Mouse (Mus musculus): ENCODE measurements around the gene Ino80b. TPM values are rescaled to one million over a fixed set of nuclear protein-coding genes. Genes with fewer than 3 reads are reported as not detected.

Gene Ino80b
- polyA plus RNA-seq, 1 experiment from 2014 or later: 13.3 TPM

GRCm38 (mm10) chr6:83141636-83142035 lies 16.4 kb upstream of the Ino80b start:
- Histone ChIP-seq H3K4me3 (ENCODE audit: low read depth, low read length) (peak overlapping the region; percentile 28; the same call in 1 of the 2 replicates), H3K9ac (peak overlapping the region; percentile 55), H3K9me3 (ENCODE audit: low read depth, low read length) (no peaks in the 10 kb centered on the region), H3K36me3 (ENCODE audit: insufficient read depth) (peaks cover 18% of the 10 kb centered on the region; the same call in 1 of the 2 replicates), H3K27ac (ENCODE audit: low read depth) (peak overlapping the region; percentile 58; the same call in 1 of the 2 replicates), H3K4me2 (peak overlapping the region; percentile 63), H3K4me1 (ENCODE audit: insufficient read depth) (peaks cover 14% of the 10 kb centered on the region), H3K27me3 (ENCODE audit: insufficient read depth, low read length) (no peaks in the 10 kb centered on the region)
- TF ChIP-seq CTCF (IDR thresholded peaks at IDR 0.05; ENCODE audit: low read depth): no peak
- 44% methylated on average over 4 of the region's 4 CpGs for WGBS
- peak; percentile 28 for DNase-seq
- ATAC-seq (ENCODE audit: insufficient read depth): no peak

GRCm38 (mm10) chr6:83140044-83140443 lies 14.8 kb upstream of the Ino80b start:
- no peak for DNase-seq
- no peaks in the 10 kb centered on the region for H3K9me3 ChIP-seq (ENCODE audit: low read depth, low read length)
- no peaks in the 10 kb centered on the region for H3K27me3 ChIP-seq (ENCODE audit: insufficient read depth, low read length)
- no peak for TF ChIP-seq CTCF (IDR thresholded peaks at IDR 0.05; ENCODE audit: low read depth)
- no peak overlapping the region for H3K4me3 ChIP-seq (ENCODE audit: low read depth, low read length)
- no peak overlapping the region for H3K4me2 ChIP-seq
- H3K9ac ChIP-seq: no peak overlapping the region
- H3K27ac ChIP-seq (ENCODE audit: low read depth): no peak overlapping the region
- H3K4me1 ChIP-seq (ENCODE audit: insufficient read depth): peaks cover 27% of the 10 kb centered on the region
- ATAC-seq (ENCODE audit: insufficient read depth): no peak
- H3K36me3 ChIP-seq (ENCODE audit: insufficient read depth): peaks cover 10% of the 10 kb centered on the region; the same call in 1 of the 2 replicates
- WGBS: 92% methylated on average over 8 of the region's 8 CpGs

- DNase-seq (peak; percentile 76), ATAC-seq (ENCODE audit: insufficient read depth) (peak; percentile 32)
- Histone ChIP-seq H3K9ac (peak overlapping the region; percentile 93), H3K9me3 (ENCODE audit: low read depth, low read length) (no peaks in the 10 kb centered on the region), H3K27ac (ENCODE audit: low read depth) (peak overlapping the region; percentile 100), H3K4me1 (ENCODE audit: insufficient read depth) (peaks cover 28% of the 10 kb centered on the region), H3K4me2 (peak overlapping the region; percentile 91), H3K27me3 (ENCODE audit: insufficient read depth, low read length) (no peaks in the 10 kb centered on the region), H3K36me3 (ENCODE audit: insufficient read depth) (peaks cover 9% of the 10 kb centered on the region; the same call in 1 of the 2 replicates), H3K4me3 (ENCODE audit: low read depth, low read length) (peak overlapping the region; percentile 61)
- WGBS: under 1% methylated on average over 11 of the region's 11 CpGs
- no peak for TF ChIP-seq CTCF (IDR thresholded peaks at IDR 0.05; ENCODE audit: low read depth)
Measured at GRCm38 (mm10) chr6:83138056-83138455, 12.8 kb upstream of the Ino80b start.

GRCm38 (mm10) chr6:83137576-83137950 lies 12.3 kb upstream of the Ino80b start:
- Histone ChIP-seq H3K4me1 (ENCODE audit: insufficient read depth) (peaks cover 28% of the 10 kb centered on the region), H3K9me3 (ENCODE audit: low read depth, low read length) (no peaks in the 10 kb centered on the region), H3K4me3 (ENCODE audit: low read depth, low read length) (peak overlapping the region; percentile 61), H3K4me2 (peak overlapping the region; percentile 91), H3K36me3 (ENCODE audit: insufficient read depth) (peaks cover 6% of the 10 kb centered on the region; the same call in 1 of the 2 replicates), H3K27ac (ENCODE audit: low read depth) (peak overlapping the region; percentile 100), H3K9ac (peak overlapping the region; percentile 93), H3K27me3 (ENCODE audit: insufficient read depth, low read length) (no peaks in the 10 kb centered on the region)
- DNase-seq (peak; percentile 96), ATAC-seq (ENCODE audit: insufficient read depth) (peak; percentile 90)
- no peak for TF ChIP-seq CTCF (IDR thresholded peaks at IDR 0.05; ENCODE audit: low read depth)
- WGBS: under 1% methylated on average over 12 of the region's 12 CpGs

- peak overlapping the region; percentile 100 for H3K27ac ChIP-seq (ENCODE audit: low read depth)
- WGBS: under 1% methylated on average over 26 of the region's 26 CpGs
- DNase-seq: peak; percentile 86
- H3K9me3 ChIP-seq (ENCODE audit: low read depth, low read length): no peaks in the 10 kb centered on the region
- no peak for TF ChIP-seq CTCF (IDR thresholded peaks at IDR 0.05; ENCODE audit: low read depth)
- peak overlapping the region; percentile 91 for H3K4me2 ChIP-seq
- peak overlapping the region; percentile 93 for H3K9ac ChIP-seq
- ATAC-seq (ENCODE audit: insufficient read depth): peak; percentile 88
- peaks cover 23% of the 10 kb centered on the region for H3K4me1 ChIP-seq (ENCODE audit: insufficient read depth)
- H3K27me3 ChIP-seq (ENCODE audit: insufficient read depth, low read length): no peaks in the 10 kb centered on the region
- H3K36me3 ChIP-seq (ENCODE audit: insufficient read depth): peaks cover 6% of the 10 kb centered on the region; the same call in 1 of the 2 replicates
- peak overlapping the region; percentile 61 for H3K4me3 ChIP-seq (ENCODE audit: low read depth, low read length)
Measured at GRCm38 (mm10) chr6:83136881-83137575, 11.8 kb upstream of the Ino80b start.

- Histone ChIP-seq H3K27me3 (ENCODE audit: insufficient read depth, low read length) (no peaks in the 10 kb centered on the region), H3K4me2 (peak overlapping the region; percentile 91), H3K9me3 (ENCODE audit: low read depth, low read length) (no peaks in the 10 kb centered on the region), H3K9ac (peak overlapping the region; percentile 93), H3K27ac (ENCODE audit: low read depth) (peak overlapping the region; percentile 100), H3K36me3 (ENCODE audit: insufficient read depth) (peaks cover 6% of the 10 kb centered on the region; the same call in 1 of the 2 replicates), H3K4me3 (ENCODE audit: low read depth, low read length) (peak overlapping the region; percentile 61), H3K4me1 (ENCODE audit: insufficient read depth) (peaks cover 21% of the 10 kb centered on the region)
- TF ChIP-seq CTCF (IDR thresholded peaks at IDR 0.05; ENCODE audit: low read depth): no peak
- peak; percentile 7; the same call in 1 of the 2 replicates for ATAC-seq (ENCODE audit: insufficient read depth)
- DNase-seq: no peak
- WGBS: 12% methylated on average over 5 of the region's 5 CpGs
Measured at GRCm38 (mm10) chr6:83136291-83136880, 11.2 kb upstream of the Ino80b start.

- Histone ChIP-seq H3K4me1 (ENCODE audit: insufficient read depth) (peaks cover 23% of the 10 kb centered on the region), H3K27me3 (ENCODE audit: insufficient read depth, low read length) (no peaks in the 10 kb centered on the region), H3K4me3 (ENCODE audit: low read depth, low read length) (peak overlapping the region; percentile 61), H3K36me3 (ENCODE audit: insufficient read depth) (peaks cover 6% of the 10 kb centered on the region; the same call in 1 of the 2 replicates), H3K9me3 (ENCODE audit: low read depth, low read length) (no peaks in the 10 kb centered on the region), H3K9ac (peak overlapping the region; percentile 93), H3K4me2 (peak overlapping the region; percentile 91), H3K27ac (ENCODE audit: low read depth) (peak overlapping the region; percentile 100)
- no peak for ATAC-seq (ENCODE audit: insufficient read depth)
- whole genome bisulfite sequencing: 6% methylated on average over 37 of the region's 37 CpGs
- peak; percentile 55 for DNase-seq
- no peak for TF ChIP-seq CTCF (IDR thresholded peaks at IDR 0.05; ENCODE audit: low read depth)
Measured at GRCm38 (mm10) chr6:83135571-83136161, 10.4 kb upstream of the Ino80b start.
